Mouse (Mus musculus): ENCODE measurements around the gene Dnaic2.

DNA sequence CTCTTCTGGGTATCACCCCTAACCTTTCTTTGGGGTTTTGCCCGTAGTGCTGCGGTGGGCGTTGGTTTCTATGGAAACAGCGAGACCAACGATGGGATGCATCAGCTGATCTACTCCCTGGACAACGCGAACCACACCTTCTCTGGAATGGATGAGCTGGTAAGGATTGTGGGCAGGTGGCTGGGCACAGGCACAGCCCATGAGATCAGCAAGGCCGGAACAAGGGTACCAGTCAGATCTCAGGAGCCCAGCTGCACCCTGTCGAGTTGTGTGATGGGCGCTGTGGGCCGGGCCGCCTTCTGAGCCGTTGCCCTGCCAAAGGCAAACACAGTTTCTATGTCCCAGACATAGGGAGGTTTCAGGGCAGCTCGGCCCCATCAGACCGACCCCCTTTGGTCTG is 37.0 kb upstream of the Dnaic2 start:
- TF ChIP-seq CTCF (IDR thresholded peaks at IDR 0.05; ENCODE audit: extremely low read depth, insufficient read length, insufficient replicate concordance, low read depth, low read length) (no peak), POLR2A (IDR thresholded peaks at IDR 0.05; ENCODE audit: low read depth, low read length) (no peak)

Data from small intestine, adult 2 months (tissue).